Mouse (Mus musculus) midbrain, embryonic 12.5 days (tissue): ENCODE results near the gene Tmem86a. TPM values are rescaled to one million over a fixed set of nuclear protein-coding genes. Genes with fewer than 3 reads are reported as not detected.

Experiments
- ATAC-seq: fragments of 200-750 bp; cut with Nextera tagmentation; 2 replicates; pipeline ENCODE4 v1.8.0; 2017; ENCODE audit warnings: low read depth, moderate TSS enrichment, moderate library complexity; ENCODE audit not compliant: low FRiP score
- H3K27ac ChIP-seq: fragments of 300-500 bp; sonication (generic); replicated peaks from 2 replicates; pipeline ENCODE4 v1.5.1; 2016; ENCODE audit warnings: mild to moderate bottlenecking
- H3K27me3 ChIP-seq: fragments of 300-500 bp; sonication (generic); 2 replicates; pipeline ENCODE4 v1.6.1; 2016; ENCODE audit warnings: mild to moderate bottlenecking
- H3K36me3 ChIP-seq: fragments of 300-500 bp; sonication (generic); 2 replicates; pipeline ENCODE4 v1.6.1; 2016
- H3K4me1 ChIP-seq: fragments of 300-500 bp; sonication (generic); 2 replicates; pipeline ENCODE4 v1.6.1; 2016
- H3K4me2 ChIP-seq: fragments of 300-500 bp; sonication (generic); replicated peaks from 2 replicates; pipeline ENCODE4 v1.6.1; 2016; ENCODE audit warnings: mild to moderate bottlenecking, moderate library complexity
- H3K4me3 ChIP-seq: fragments of 300-500 bp; sonication (generic); 2 replicates; pipeline ENCODE4 v1.5.1; 2016; ENCODE audit warnings: mild to moderate bottlenecking
- H3K9ac ChIP-seq: fragments of 300-500 bp; sonication (generic); replicated peaks from 2 replicates; pipeline ENCODE4 v1.6.1; 2016; ENCODE audit warnings: mild to moderate bottlenecking, moderate library complexity
- H3K9me3 ChIP-seq: fragments of 300-500 bp; sonication (generic); 2 replicates; pipeline ENCODE4 v1.6.1; 2016; ENCODE audit warnings: mild to moderate bottlenecking
- WGBS: fragments of 180-500 bp; shearing (Covaris S2); methylation state at CpG from one replicate; pipeline ENCODE4 v1.1.7; 2016; 5-methylcytosine and 5-hydroxymethylcytosine counted together
- polyA plus RNA-seq: library from polyadenylated mRNA; unstranded; fragments of >200 nt; fragmentation: Nextera tagmentation; extraction: Ambion mirVana; gene quantifications from 2 replicates; pipeline ENCODE4 v1.2.1, GENCODE M21; 2016

The Tmem86a gene
- polyA plus RNA-seq, 1 experiment from 2014 or later: 17.4 TPM

- Histone ChIP-seq H3K4me1 (peaks cover 14% of the 10 kb centered on the region), H3K4me3 (no peak overlapping the region), H3K27ac (no peak overlapping the region), H3K27me3 (no peaks in the 10 kb centered on the region), H3K9ac (no peak overlapping the region), H3K36me3 (peaks cover 7% of the 10 kb centered on the region; the same call in 1 of the 2 replicates), H3K9me3 (no peaks in the 10 kb centered on the region), H3K4me2 (no peak overlapping the region)
- no peak for ATAC-seq
- WGBS: 85% methylated on average over 4 of the region's 4 CpGs
These were observed 5.9 kb downstream of the Tmem86a start for GRCm38 (mm10) chr7:47056273-47056672.

- Histone ChIP-seq H3K9ac (no peak overlapping the region), H3K27ac (no peak overlapping the region), H3K4me3 (no peak overlapping the region), H3K27me3 (no peaks in the 10 kb centered on the region), H3K4me1 (no peaks in the 10 kb centered on the region), H3K9me3 (no peaks in the 10 kb centered on the region), H3K36me3 (no peaks in the 10 kb centered on the region), H3K4me2 (no peak overlapping the region)
- WGBS: 75% methylated on average over 7 of the region's 7 CpGs
- no peak for ATAC-seq
These were observed 8.9 kb downstream of the Tmem86a start for GRCm38 (mm10) chr7:47059339-47059738.

- H3K36me3 ChIP-seq: no peaks in the 10 kb centered on the region
- no peak overlapping the region for H3K27ac ChIP-seq
- H3K27me3 ChIP-seq: no peaks in the 10 kb centered on the region
- WGBS: 94% methylated on average over 5 of the region's 5 CpGs
- H3K4me2 ChIP-seq: no peak overlapping the region
- no peak for ATAC-seq
- no peak overlapping the region for H3K4me3 ChIP-seq
- no peaks in the 10 kb centered on the region for H3K4me1 ChIP-seq
- no peaks in the 10 kb centered on the region for H3K9me3 ChIP-seq
- H3K9ac ChIP-seq: no peak overlapping the region
These were observed 11.2 kb downstream of the Tmem86a start for GRCm38 (mm10) chr7:47061560-47061959.

GRCm38 (mm10) chr7:47066942-47067341, 16.5 kb downstream of the Tmem86a start:
- WGBS: 81% methylated on average over 3 of the region's 3 CpGs
- no peak overlapping the region for H3K4me3 ChIP-seq
- no peak overlapping the region for H3K9ac ChIP-seq
- H3K9me3 ChIP-seq: no peaks in the 10 kb centered on the region
- no peaks in the 10 kb centered on the region for H3K27me3 ChIP-seq
- no peak overlapping the region for H3K27ac ChIP-seq
- no peaks in the 10 kb centered on the region for H3K36me3 ChIP-seq
- H3K4me2 ChIP-seq: no peak overlapping the region
- no peaks in the 10 kb centered on the region for H3K4me1 ChIP-seq
- ATAC-seq: no peak

GRCm38 (mm10) chr7:47067879-47068278, 17.5 kb downstream of the Tmem86a start:
- H3K9me3 ChIP-seq: no peaks in the 10 kb centered on the region
- no peaks in the 10 kb centered on the region for H3K4me1 ChIP-seq
- H3K4me2 ChIP-seq: no peak overlapping the region
- no peak for ATAC-seq
- H3K27ac ChIP-seq: no peak overlapping the region
- no peaks in the 10 kb centered on the region for H3K27me3 ChIP-seq
- 79% methylated on average over 5 of the region's 5 CpGs for WGBS
- no peaks in the 10 kb centered on the region for H3K36me3 ChIP-seq
- H3K4me3 ChIP-seq: no peak overlapping the region
- H3K9ac ChIP-seq: no peak overlapping the region

- no peak overlapping the region for H3K9ac ChIP-seq
- H3K27me3 ChIP-seq: no peaks in the 10 kb centered on the region
- ATAC-seq: no peak
- no peaks in the 10 kb centered on the region for H3K36me3 ChIP-seq
- 68% methylated on average over 5 of the region's 5 CpGs for WGBS
- H3K9me3 ChIP-seq: no peaks in the 10 kb centered on the region
- H3K4me3 ChIP-seq: no peak overlapping the region
- H3K27ac ChIP-seq: no peak overlapping the region
- peaks cover 4% of the 10 kb centered on the region; the same call in 1 of the 2 replicates for H3K4me1 ChIP-seq
- no peak overlapping the region for H3K4me2 ChIP-seq
These were observed 22.1 kb downstream of the Tmem86a start for GRCm38 (mm10) chr7:47072551-47072950.

- ATAC-seq: no peak
- no peaks in the 10 kb centered on the region for H3K9me3 ChIP-seq
- no peak overlapping the region for H3K27ac ChIP-seq
- peaks cover 4% of the 10 kb centered on the region; the same call in 1 of the 2 replicates for H3K4me1 ChIP-seq
- no peak overlapping the region for H3K4me3 ChIP-seq
- no peak overlapping the region for H3K4me2 ChIP-seq
- H3K36me3 ChIP-seq: no peaks in the 10 kb centered on the region
- H3K9ac ChIP-seq: no peak overlapping the region
- no peaks in the 10 kb centered on the region for H3K27me3 ChIP-seq
- WGBS: 52% methylated on average over 18 of the region's 18 CpGs
These were observed 23.4 kb downstream of the Tmem86a start for GRCm38 (mm10) chr7:47073536-47074521.

GRCm38 (mm10) chr7:47076193-47076592, 25.8 kb downstream of the Tmem86a start:
- no peak overlapping the region for H3K9ac ChIP-seq
- no peaks in the 10 kb centered on the region for H3K9me3 ChIP-seq
- no peak overlapping the region for H3K27ac ChIP-seq
- 77% methylated on average over 6 of the region's 6 CpGs for WGBS
- ATAC-seq: no peak
- peaks cover 4% of the 10 kb centered on the region; the same call in 1 of the 2 replicates for H3K4me1 ChIP-seq
- no peaks in the 10 kb centered on the region for H3K27me3 ChIP-seq
- no peak overlapping the region for H3K4me3 ChIP-seq
- no peaks in the 10 kb centered on the region for H3K36me3 ChIP-seq
- no peak overlapping the region for H3K4me2 ChIP-seq

- 64% methylated on average over 3 of the region's 3 CpGs for WGBS
- Histone ChIP-seq H3K27me3 (no peaks in the 10 kb centered on the region), H3K4me1 (peaks cover 4% of the 10 kb centered on the region; the same call in 1 of the 2 replicates), H3K4me3 (no peak overlapping the region), H3K4me2 (no peak overlapping the region), H3K36me3 (no peaks in the 10 kb centered on the region), H3K9ac (no peak overlapping the region), H3K27ac (no peak overlapping the region), H3K9me3 (no peaks in the 10 kb centered on the region)
- ATAC-seq: no peak
These were observed 26.3 kb downstream of the Tmem86a start for GRCm38 (mm10) chr7:47076729-47077128.

GRCm38 (mm10) chr7:47077451-47077850, 27.1 kb downstream of the Tmem86a start:
- Histone ChIP-seq H3K27ac (no peak overlapping the region), H3K4me1 (peaks cover 4% of the 10 kb centered on the region; the same call in 1 of the 2 replicates), H3K4me3 (no peak overlapping the region), H3K36me3 (no peaks in the 10 kb centered on the region), H3K4me2 (no peak overlapping the region), H3K9ac (no peak overlapping the region), H3K27me3 (no peaks in the 10 kb centered on the region), H3K9me3 (no peaks in the 10 kb centered on the region)
- 71% methylated on average over 8 of the region's 8 CpGs for WGBS
- no peak for ATAC-seq

- H3K27me3 ChIP-seq: no peaks in the 10 kb centered on the region
- ATAC-seq: no peak
- no peak overlapping the region for H3K9ac ChIP-seq
- 72% methylated on average over 3 of the region's 3 CpGs for WGBS
- H3K4me3 ChIP-seq: no peak overlapping the region
- H3K4me2 ChIP-seq: no peak overlapping the region
- H3K4me1 ChIP-seq: no peaks in the 10 kb centered on the region
- H3K36me3 ChIP-seq: peaks cover 9% of the 10 kb centered on the region; the same call in 1 of the 2 replicates
- H3K9me3 ChIP-seq: no peaks in the 10 kb centered on the region
- H3K27ac ChIP-seq: no peak overlapping the region
These were observed 30.5 kb downstream of the Tmem86a start for GRCm38 (mm10) chr7:47080868-47081267.

GRCm38 (mm10) chr7:47081277-47081676, 30.9 kb downstream of the Tmem86a start:
- H3K27ac ChIP-seq: no peak overlapping the region
- H3K4me3 ChIP-seq: no peak overlapping the region
- H3K27me3 ChIP-seq: no peaks in the 10 kb centered on the region
- H3K9ac ChIP-seq: no peak overlapping the region
- no peaks in the 10 kb centered on the region for H3K4me1 ChIP-seq
- no peaks in the 10 kb centered on the region for H3K9me3 ChIP-seq
- WGBS: 61% methylated on average over 6 of the region's 6 CpGs
- peaks cover 9% of the 10 kb centered on the region; the same call in 1 of the 2 replicates for H3K36me3 ChIP-seq
- no peak overlapping the region for H3K4me2 ChIP-seq
- ATAC-seq: peak; percentile 28; the same call in 1 of the 2 replicates
